Mouse (Mus musculus): ENCODE results near the gene Rgs10.

Gene Rgs10

GRCm38 (mm10) chr7:128364526-128364925 lies 54.0 kb downstream of the Rgs10 start:
- ChIA-PET POLR2A (interaction anchor here in 2 of 4 experiments (0.6 to 1.3 kb wide), 3 partner anchors 125 to 361 kb away, joined by 3 to 4 read pairs (median 3); partner anchors contain the start of gene Bag3 (in 1 of the 2)), CTCF (interaction anchor here in 1 of 4 experiments (2.0 kb wide), 1 partner anchor 19 kb away, joined by 9 read pairs; no protein-coding TSS in a partner anchor)

GRCm38 (mm10) chr7:128363806-128364205 lies 54.8 kb downstream of the Rgs10 start:
- POLR2A ChIA-PET = no interaction called here
- CTCF ChIA-PET = interaction anchor here in 1 of 4 experiments (0.9 kb wide), 1 partner anchor 9 kb away, joined by 3 read pairs; no protein-coding TSS in a partner anchor

GRCm38 (mm10) chr7:128362916-128363315 lies 55.6 kb downstream of the Rgs10 start:
- POLR2A ChIA-PET = interaction anchor here in 3 of 4 experiments (0.5 to 1.3 kb wide), 6 partner anchors 30 to 353 kb away, joined by 3 to 4 read pairs (median 3); partner anchors contain the start of genes 9130023H24Rik (in 2 of the 3) and Tial1 (in 2 of the 3)
- CTCF ChIA-PET = interaction anchor here in 2 of 4 experiments (2.0 to 3.0 kb wide), 2 partner anchors 10 kb away, joined by 5 to 7 read pairs; no protein-coding TSS in a partner anchor

- ChIA-PET CTCF (interaction anchor here in 1 of 4 experiments (1.1 to 3.0 kb wide), 3 partner anchors 10 to 49 kb away, joined by 4 to 7 read pairs (median 5); no protein-coding TSS in a partner anchor), POLR2A (interaction anchor here in 1 of 4 experiments (0.5 kb wide), 1 partner anchor 105 kb away, joined by 3 read pairs; no protein-coding TSS in a partner anchor)
Measured at GRCm38 (mm10) chr7:128359741-128360140, 58.8 kb downstream of the Rgs10 start.

- CTCF ChIA-PET = interaction anchor here in 2 of 4 experiments (1.1 to 1.2 kb wide), 3 partner anchors 13 to 49 kb away, joined by 3 to 5 read pairs (median 4); no protein-coding TSS in a partner anchor
- POLR2A ChIA-PET = interaction anchor here in 1 of 4 experiments (0.5 to 0.9 kb wide), 2 partner anchors 15 to 105 kb away, joined by 3 read pairs; no protein-coding TSS in a partner anchor
Measured at GRCm38 (mm10) chr7:128359164-128359563, 59.4 kb downstream of the Rgs10 start.

- POLR2A ChIA-PET = interaction anchor here in 3 of 4 experiments (0.6 to 1.5 kb wide), 9 partner anchors 9 to 1809 kb away, joined by 3 to 5 read pairs (median 3); partner anchors contain the start of gene 9130023H24Rik (in 1 of the 3)
- CTCF ChIA-PET = interaction anchor here in 3 of 4 experiments (0.6 to 1.1 kb wide), 6 partner anchors 11 to 394 kb away, joined by 3 to 7 read pairs (median 4); no protein-coding TSS in a partner anchor
Measured at GRCm38 (mm10) chr7:128358741-128359140, 59.8 kb downstream of the Rgs10 start.

- CTCF ChIA-PET = interaction anchor here (0.5 to 2.0 kb wide), 22 partner anchors 8 to 350 kb away, joined by 3 to 7 read pairs (median 4); partner anchors contain the start of gene Armc5 (in 1 of the 4)
- POLR2A ChIA-PET = interaction anchor here in 3 of 4 experiments (0.6 to 1.5 kb wide), 15 partner anchors 9 to 351 kb away, joined by 3 to 6 read pairs (median 3); partner anchors contain the start of genes Tial1 (in 2 of the 3), 9130023H24Rik (in 1 of the 3) and BC017158 (in 1 of the 3)
Measured at GRCm38 (mm10) chr7:128356868-128357755, 61.4 kb downstream of the Rgs10 start.

- ChIA-PET POLR2A (interaction anchor here in 2 of 4 experiments (0.5 to 1.5 kb wide), 2 partner anchors 9 to 51 kb away, joined by 3 read pairs; no protein-coding TSS in a partner anchor), CTCF (interaction anchor here in 1 of 4 experiments (1.3 kb wide), 1 partner anchor 10 kb away, joined by 3 read pairs; no protein-coding TSS in a partner anchor)
Measured at GRCm38 (mm10) chr7:128355463-128355862, 63.1 kb downstream of the Rgs10 start.

GRCm38 (mm10) chr7:128352721-128353120 lies 65.8 kb downstream of the Rgs10 start:
- CTCF ChIA-PET = interaction anchor here in 1 of 4 experiments (0.8 kb wide), 1 partner anchor 48 kb away, joined by 3 read pairs; no protein-coding TSS in a partner anchor

GRCm38 (mm10) chr7:128351176-128351575 lies 67.4 kb downstream of the Rgs10 start:
- ChIA-PET POLR2A (interaction anchor here in 2 of 4 experiments (0.5 to 1.0 kb wide), 3 partner anchors 14 to 296 kb away, joined by 3 to 4 read pairs (median 3); no protein-coding TSS in a partner anchor), CTCF (no interaction called here)

More at GRCm38 (mm10) chr7:128352721-128353120, 65.8 kb downstream of the Rgs10 start:
- POLR2A ChIA-PET = interaction anchor here in 1 of 4 experiments (0.6 kb wide), 1 partner anchor 31 kb away, joined by 5 read pairs; no protein-coding TSS in a partner anchor

GRCm38 (mm10) chr7:128350316-128350715 lies 68.2 kb downstream of the Rgs10 start:
- ChIA-PET CTCF (interaction anchor here in 1 of 4 experiments (0.5 kb wide), 1 partner anchor 1168 kb away, joined by 3 read pairs; no protein-coding TSS in a partner anchor), POLR2A (interaction anchor here in 2 of 4 experiments (0.5 to 0.9 kb wide), 2 partner anchors 13 to 382 kb away, joined by 3 read pairs; no protein-coding TSS in a partner anchor)

- ChIA-PET CTCF (no interaction called here), POLR2A (interaction anchor here in 2 of 4 experiments (0.5 to 0.7 kb wide), 2 partner anchors 8 to 682 kb away, joined by 3 read pairs; no protein-coding TSS in a partner anchor)
Measured at GRCm38 (mm10) chr7:128349751-128350150, 68.8 kb downstream of the Rgs10 start.

- ChIA-PET POLR2A (interaction anchor here in 2 of 4 experiments (0.6 to 0.8 kb wide), 2 partner anchors 9 to 349 kb away, joined by 3 read pairs; no protein-coding TSS in a partner anchor), CTCF (interaction anchor here in 2 of 4 experiments (0.6 to 1.0 kb wide), 2 partner anchors 8 to 48 kb away, joined by 3 read pairs; no protein-coding TSS in a partner anchor)
Measured at GRCm38 (mm10) chr7:128348608-128349007, 70.0 kb downstream of the Rgs10 start.

GRCm38 (mm10) chr7:128346991-128347390 lies 71.6 kb downstream of the Rgs10 start:
- ChIA-PET CTCF (interaction anchor here in 2 of 4 experiments (0.6 to 2.6 kb wide), 2 partner anchors 41 to 43 kb away, joined by 6 to 27 read pairs; no protein-coding TSS in a partner anchor), POLR2A (no interaction called here)

- CTCF ChIA-PET = interaction anchor here in 2 of 4 experiments (1.3 to 2.6 kb wide), 4 partner anchors 18 to 106 kb away, joined by 5 to 27 read pairs (median 9); no protein-coding TSS in a partner anchor
- POLR2A ChIA-PET = interaction anchor here in 1 of 4 experiments (1.2 to 1.7 kb wide), 2 partner anchors 8 to 106 kb away, joined by 3 to 4 read pairs; no protein-coding TSS in a partner anchor
Measured at GRCm38 (mm10) chr7:128346522-128346921, 72.0 kb downstream of the Rgs10 start.

GRCm38 (mm10) chr7:128345691-128346090 lies 72.9 kb downstream of the Rgs10 start:
- POLR2A ChIA-PET = interaction anchor here in 2 of 4 experiments (0.7 to 1.7 kb wide), 5 partner anchors 9 to 337 kb away, joined by 3 to 4 read pairs (median 3); partner anchors contain the start of gene Armc5 (in 1 of the 2)
- CTCF ChIA-PET = interaction anchor here (0.6 to 2.6 kb wide), 29 partner anchors 9 to 671 kb away, joined by 3 to 27 read pairs (median 5); partner anchors contain the start of genes Armc5 (in 2 of the 4), Tgfb1i1 (in 2 of the 4), 9130023H24Rik (in 1 of the 4) and Pycard (in 1 of the 4)
